Mouse (Mus musculus) frontal cortex, postnatal 36 days (tissue): ENCODE measurements at regions not wholly inside any gene's neighbourhood (a gene's known extent, or its start where the extent isn't known, plus 50 kb on each side); places are given as distances from the start of the nearest gene placed in this dataset.

Source experiments
- DNase-seq, 2 experiments: peaks; one replicate each; pipeline ENCODE4 v3.0.0; 2022; ENCODE audit warnings: low spot score in 2 of 2

- DNase-seq: no peak
Observed at GRCm38 (mm10) chr15:7574264-7574663, 176.1 kb upstream of the Egflam start.

GRCm38 (mm10) chr15:7574811-7575210 lies 176.6 kb upstream of the Egflam start:
- DNase-seq: no peak

- DNase-seq: no peak
Observed at GRCm38 (mm10) chr15:7578439-7578838, 180.2 kb upstream of the Egflam start.

GRCm38 (mm10) chr15:7587210-7587609 lies 189.0 kb upstream of the Egflam start:
- no peak for DNase-seq

- no peak for DNase-seq
Observed at GRCm38 (mm10) chr15:7591486-7591885, 193.3 kb upstream of the Egflam start.

- DNase-seq: no peak
Observed at GRCm38 (mm10) chr15:7597335-7597734, 199.1 kb upstream of the Egflam start.

GRCm38 (mm10) chr15:7597805-7598204 lies 199.6 kb upstream of the Egflam start:
- DNase-seq: no peak

GRCm38 (mm10) chr15:7601540-7601939 lies 203.3 kb upstream of the Egflam start:
- no peak for DNase-seq

GRCm38 (mm10) chr15:7604847-7605246 lies 205.8 kb upstream of the Gdnf start:
- DNase-seq: no peak

GRCm38 (mm10) chr15:7617954-7618353 lies 192.7 kb upstream of the Gdnf start:
- DNase-seq: no peak

- DNase-seq: no peak
Observed at GRCm38 (mm10) chr15:7623026-7623425, 187.6 kb upstream of the Gdnf start.

- DNase-seq: no peak
Observed at GRCm38 (mm10) chr15:7624689-7625472, 185.8 kb upstream of the Gdnf start.

- DNase-seq: no peak
Observed at GRCm38 (mm10) chr15:7629826-7630225, 180.8 kb upstream of the Gdnf start.

GRCm38 (mm10) chr15:7635234-7635633 lies 175.4 kb upstream of the Gdnf start:
- DNase-seq: no peak

- DNase-seq: peak; percentile 1 to 19
Observed at GRCm38 (mm10) chr15:7639444-7639843, 171.2 kb upstream of the Gdnf start.

GRCm38 (mm10) chr15:7642075-7642474 lies 168.6 kb upstream of the Gdnf start:
- no peak for DNase-seq

- no peak for DNase-seq
Observed at GRCm38 (mm10) chr15:7650705-7651104, 159.9 kb upstream of the Gdnf start.

- no peak for DNase-seq
Observed at GRCm38 (mm10) chr15:7663888-7664287, 146.8 kb upstream of the Gdnf start.

- DNase-seq: peak in 1 of 2 experiments; percentile 1
Observed at GRCm38 (mm10) chr15:7669631-7670030, 141.0 kb upstream of the Gdnf start.

GRCm38 (mm10) chr15:7676970-7677369 lies 133.7 kb upstream of the Gdnf start:
- DNase-seq: no peak

GRCm38 (mm10) chr15:7678711-7679110 lies 131.9 kb upstream of the Gdnf start:
- no peak for DNase-seq

GRCm38 (mm10) chr15:7681011-7681410 lies 129.6 kb upstream of the Gdnf start:
- DNase-seq: no peak

- DNase-seq: no peak
Observed at GRCm38 (mm10) chr15:7683235-7683974, 127.2 kb upstream of the Gdnf start.
